Mouse (Mus musculus) embryonic facial prominence, embryonic 13.5 days (tissue): Measurements from ENCODE around the gene Pttg1. TPM values are rescaled to one million over a fixed set of nuclear protein-coding genes. Genes with fewer than 3 reads are reported as not detected.

Source experiments
- ATAC-seq: fragments of 200-750 bp; cut with Nextera tagmentation; 2 replicates; pipeline ENCODE4 v1.8.0; 2017; ENCODE audit warnings: low read depth; ENCODE audit not compliant: insufficient number of reproducible peaks, insufficient read depth, low FRiP score, low TSS enrichment
- H3K27ac ChIP-seq: fragments of 300-500 bp; sonication (generic); 2 replicates; pipeline ENCODE4 v1.5.1; 2015; ENCODE audit warnings: moderate library complexity, mild to moderate bottlenecking, inconsistent platforms
- H3K27me3 ChIP-seq: fragments of 300-500 bp; sonication (generic); 2 replicates; pipeline ENCODE4 v1.6.1; 2015; ENCODE audit warnings: mild to moderate bottlenecking, inconsistent platforms
- H3K36me3 ChIP-seq: fragments of 300-500 bp; sonication (generic); 2 replicates; pipeline ENCODE4 v1.6.1; 2015; ENCODE audit warnings: mild to moderate bottlenecking, inconsistent platforms
- H3K4me1 ChIP-seq: fragments of 300-500 bp; sonication (generic); 2 replicates; pipeline ENCODE4 v1.6.1; 2015; ENCODE audit warnings: inconsistent platforms
- H3K4me2 ChIP-seq: fragments of 300-500 bp; sonication (generic); 2 replicates; pipeline ENCODE4 v1.6.1; 2015; ENCODE audit warnings: moderate library complexity, mild to moderate bottlenecking, inconsistent platforms
- H3K4me3 ChIP-seq: fragments of 300-500 bp; sonication (generic); 2 replicates; pipeline ENCODE4 v1.5.1; 2015; ENCODE audit warnings: mild to moderate bottlenecking, inconsistent platforms
- H3K9ac ChIP-seq: fragments of 300-500 bp; sonication (generic); 2 replicates; pipeline ENCODE4 v1.6.1; 2015; ENCODE audit warnings: mild to moderate bottlenecking, inconsistent platforms
- H3K9me3 ChIP-seq: fragments of 300-500 bp; sonication (generic); 2 replicates; pipeline ENCODE4 v1.6.1; 2016; ENCODE audit warnings: inconsistent platforms
- WGBS: fragments of 180-500 bp; shearing (Covaris S2); methylation state at CpG from one replicate; pipeline ENCODE4 v1.1.7; 2015; ENCODE audit warnings: mixed read lengths; 5-methylcytosine and 5-hydroxymethylcytosine counted together
- polyA plus RNA-seq: library from polyadenylated mRNA; unstranded; fragments of >200 nt; fragmentation: Nextera tagmentation; extraction: Ambion mirVana; gene quantifications from 2 replicates; pipeline ENCODE4 v1.2.1, GENCODE M21; 2015

The Pttg1 gene
- polyA plus RNA-seq, 1 experiment from 2014 or later: 116 TPM

- no peaks in the 10 kb centered on the region for H3K36me3 ChIP-seq
- no peaks in the 10 kb centered on the region for H3K9me3 ChIP-seq
- H3K27me3 ChIP-seq: peaks cover 14% of the 10 kb centered on the region
- peaks cover 6% of the 10 kb centered on the region; the same call in 1 of the 2 replicates for H3K4me1 ChIP-seq
- 88% methylated on average over 14 of the region's 14 CpGs for WGBS
- no peak for ATAC-seq
- H3K27ac ChIP-seq: no peak overlapping the region
- no peak overlapping the region for H3K9ac ChIP-seq
- no peak overlapping the region for H3K4me3 ChIP-seq
- H3K4me2 ChIP-seq: no peak overlapping the region
Measured at GRCm38 (mm10) chr11:43387004-43387880, 38.8 kb downstream of the Pttg1 start.

DNA sequence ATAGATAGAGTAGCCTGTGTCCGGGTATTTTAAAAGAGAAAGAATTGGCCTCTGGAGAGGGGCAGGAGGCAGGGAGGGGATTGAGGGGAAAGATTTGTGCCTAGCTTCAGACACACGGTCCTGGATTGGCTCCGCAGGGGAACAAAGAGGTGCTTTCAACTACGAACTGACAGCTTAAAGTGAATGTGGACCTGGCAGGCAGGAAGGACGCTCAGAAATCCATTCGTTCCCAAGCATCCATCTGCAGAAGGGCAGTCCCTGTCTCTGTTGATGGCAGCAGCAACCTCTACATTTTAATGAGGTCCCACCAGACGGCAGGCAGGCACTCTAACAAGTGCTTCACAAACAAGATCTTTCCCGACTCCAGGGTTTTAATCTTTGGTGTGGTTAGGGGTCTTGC lies 40.3 kb downstream of the Pttg1 start:
- WGBS: 4% methylated on average over 8 of the region's 8 CpGs
- ATAC-seq: no peak
- Histone ChIP-seq H3K9me3 (no peaks in the 10 kb centered on the region), H3K9ac (peak overlapping the region; percentile 60), H3K4me3 (peak overlapping the region; percentile 38), H3K27me3 (peaks cover 14% of the 10 kb centered on the region), H3K27ac (no peak overlapping the region), H3K36me3 (no peaks in the 10 kb centered on the region), H3K4me2 (peak overlapping the region; percentile 67), H3K4me1 (peaks cover 6% of the 10 kb centered on the region; the same call in 1 of the 2 replicates)

DNA sequence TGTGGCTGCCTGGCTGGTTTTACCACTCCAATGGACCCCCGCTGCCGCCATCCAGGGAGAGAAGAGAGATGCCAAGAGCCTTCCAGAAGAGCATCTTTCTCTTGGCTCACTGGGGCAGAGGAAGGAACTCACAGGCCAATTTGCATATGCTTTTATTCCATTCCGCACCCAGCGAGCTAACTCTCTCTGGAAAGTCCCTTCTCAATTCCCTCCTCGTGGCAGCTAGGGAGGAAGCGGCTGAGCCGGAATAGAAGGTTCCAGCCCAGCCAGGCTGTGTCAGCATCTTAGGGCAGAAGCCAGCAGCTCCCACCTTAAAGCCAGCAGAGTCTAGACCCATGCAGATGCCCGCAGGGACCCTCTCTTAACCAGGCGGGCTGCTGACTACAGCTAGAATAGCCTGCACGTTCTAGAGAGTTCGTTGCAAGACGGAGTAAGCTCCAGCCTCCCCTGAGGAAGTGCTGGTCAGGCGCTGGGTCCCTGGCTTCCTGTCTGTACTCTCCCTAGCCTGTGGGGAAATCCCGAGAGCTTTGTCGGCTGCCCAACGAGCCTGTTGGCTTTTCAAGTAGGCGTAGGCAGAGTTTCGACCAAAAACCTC lies 40.9 kb downstream of the Pttg1 start:
- no peak overlapping the region for H3K27ac ChIP-seq
- WGBS: 2% methylated on average over 18 of the region's 18 CpGs

DNA sequence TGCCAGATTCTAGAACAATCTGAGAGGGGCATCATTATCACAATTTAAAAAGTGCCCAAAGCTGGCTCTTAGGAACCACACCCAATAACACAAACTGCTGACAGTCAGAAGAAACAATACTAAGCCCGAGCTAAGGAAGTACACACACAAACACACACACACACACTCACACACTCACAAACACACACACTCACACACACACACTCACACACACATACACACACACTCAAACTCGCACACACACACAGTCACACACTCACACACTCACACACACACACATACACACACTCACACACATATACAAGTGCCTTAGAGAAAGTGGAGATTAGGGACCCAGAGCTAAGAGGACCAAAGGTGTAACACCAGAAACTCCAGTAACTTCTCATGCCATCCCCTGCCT lies 42.5 kb downstream of the Pttg1 start:
- Histone ChIP-seq H3K9ac (no peak overlapping the region), H3K4me1 (peaks cover 6% of the 10 kb centered on the region; the same call in 1 of the 2 replicates), H3K4me2 (no peak overlapping the region), H3K27ac (no peak overlapping the region), H3K9me3 (no peaks in the 10 kb centered on the region), H3K4me3 (no peak overlapping the region), H3K27me3 (peaks cover 14% of the 10 kb centered on the region), H3K36me3 (no peaks in the 10 kb centered on the region)
- 79% methylated on average over 2 of the region's 2 CpGs for WGBS
- no peak for ATAC-seq

More for the DNA sequence above, 40.9 kb downstream of the Pttg1 start:
- ATAC-seq: peak; percentile 67; the same call in 1 of the 2 replicates
- Histone ChIP-seq H3K9me3 (no peaks in the 10 kb centered on the region), H3K4me2 (peak overlapping the region; percentile 67), H3K27me3 (peaks cover 14% of the 10 kb centered on the region), H3K36me3 (no peaks in the 10 kb centered on the region), H3K4me1 (peaks cover 6% of the 10 kb centered on the region; the same call in 1 of the 2 replicates), H3K4me3 (peak overlapping the region; percentile 38), H3K9ac (peak overlapping the region; percentile 60)

GRCm38 (mm10) chr11:43380901-43381300 lies 45.1 kb downstream of the Pttg1 start:
- peaks cover 6% of the 10 kb centered on the region for H3K27me3 ChIP-seq
- H3K27ac ChIP-seq: no peak overlapping the region
- H3K9me3 ChIP-seq: no peaks in the 10 kb centered on the region
- H3K4me2 ChIP-seq: no peak overlapping the region
- no peak for ATAC-seq
- H3K4me1 ChIP-seq: peaks cover 6% of the 10 kb centered on the region; the same call in 1 of the 2 replicates
- no peak overlapping the region for H3K4me3 ChIP-seq
- no peaks in the 10 kb centered on the region for H3K36me3 ChIP-seq
- H3K9ac ChIP-seq: no peak overlapping the region
- WGBS: 90% methylated on average over 7 of the region's 7 CpGs

DNA sequence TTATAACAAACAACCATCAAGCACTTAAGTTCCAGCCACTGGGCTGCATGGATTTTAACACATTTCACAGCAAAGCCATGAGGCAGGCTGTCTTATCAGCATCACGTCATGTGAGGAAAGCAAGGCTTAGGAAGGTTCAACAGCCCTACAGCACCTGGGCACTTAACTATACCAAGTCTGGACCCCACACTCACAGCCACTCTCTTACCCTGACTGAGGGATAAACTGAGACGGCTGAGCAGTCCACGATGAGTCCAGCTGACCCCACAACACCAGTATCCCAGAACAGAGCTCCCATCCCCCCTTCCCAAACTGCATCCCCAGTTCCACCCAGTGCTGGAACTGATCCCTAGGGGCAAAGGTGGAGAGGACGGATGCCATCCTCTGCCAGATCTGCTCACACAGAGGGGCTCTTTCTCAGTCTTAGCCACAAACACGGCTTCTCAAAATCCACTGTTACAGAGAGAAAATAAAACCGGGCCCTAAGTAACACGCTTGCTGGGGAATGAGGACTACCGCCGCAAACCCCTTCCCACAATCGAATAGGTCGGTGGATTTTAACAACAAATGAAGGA lies 46.1 kb downstream of the Pttg1 start:
- no peaks in the 10 kb centered on the region for H3K36me3 ChIP-seq
- H3K4me1 ChIP-seq: peaks cover 3% of the 10 kb centered on the region; the same call in 1 of the 2 replicates
- no peak overlapping the region for H3K4me2 ChIP-seq
- peaks cover 4% of the 10 kb centered on the region; the same call in 1 of the 2 replicates for H3K27me3 ChIP-seq
- H3K4me3 ChIP-seq: no peak overlapping the region
- WGBS: 70% methylated on average over 11 of the region's 11 CpGs
- no peak overlapping the region for H3K27ac ChIP-seq
- no peak for ATAC-seq
- no peak overlapping the region for H3K9ac ChIP-seq
- H3K9me3 ChIP-seq: no peaks in the 10 kb centered on the region

DNA sequence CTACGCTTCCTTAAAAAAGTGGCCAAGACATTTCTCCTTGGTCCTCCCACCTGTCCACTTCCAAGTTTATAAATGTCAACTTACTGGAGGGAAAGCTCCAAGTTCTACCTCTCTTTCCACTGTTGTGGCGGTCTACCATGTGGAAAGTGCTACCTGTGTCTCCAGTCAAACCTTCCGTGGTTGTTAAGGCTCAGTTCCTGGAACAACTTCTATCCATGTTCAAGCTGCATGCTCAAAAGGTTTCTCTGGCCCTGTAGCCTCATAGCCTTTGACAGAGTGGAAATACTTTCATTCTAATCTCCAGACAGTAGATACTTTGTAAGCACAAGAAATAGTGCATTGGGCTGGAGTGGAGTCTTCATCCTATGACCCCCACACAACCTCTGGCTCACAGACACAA lies 46.6 kb downstream of the Pttg1 start:
- no peak for ATAC-seq
- no peak overlapping the region for H3K4me2 ChIP-seq
- H3K27me3 ChIP-seq: no peaks in the 10 kb centered on the region
- no peak overlapping the region for H3K4me3 ChIP-seq
- no peaks in the 10 kb centered on the region for H3K4me1 ChIP-seq
- H3K27ac ChIP-seq: no peak overlapping the region
- no peak overlapping the region for H3K9ac ChIP-seq
- WGBS: 88% methylated on average over 3 of the region's 3 CpGs
- H3K9me3 ChIP-seq: no peaks in the 10 kb centered on the region
- H3K36me3 ChIP-seq: no peaks in the 10 kb centered on the region

DNA sequence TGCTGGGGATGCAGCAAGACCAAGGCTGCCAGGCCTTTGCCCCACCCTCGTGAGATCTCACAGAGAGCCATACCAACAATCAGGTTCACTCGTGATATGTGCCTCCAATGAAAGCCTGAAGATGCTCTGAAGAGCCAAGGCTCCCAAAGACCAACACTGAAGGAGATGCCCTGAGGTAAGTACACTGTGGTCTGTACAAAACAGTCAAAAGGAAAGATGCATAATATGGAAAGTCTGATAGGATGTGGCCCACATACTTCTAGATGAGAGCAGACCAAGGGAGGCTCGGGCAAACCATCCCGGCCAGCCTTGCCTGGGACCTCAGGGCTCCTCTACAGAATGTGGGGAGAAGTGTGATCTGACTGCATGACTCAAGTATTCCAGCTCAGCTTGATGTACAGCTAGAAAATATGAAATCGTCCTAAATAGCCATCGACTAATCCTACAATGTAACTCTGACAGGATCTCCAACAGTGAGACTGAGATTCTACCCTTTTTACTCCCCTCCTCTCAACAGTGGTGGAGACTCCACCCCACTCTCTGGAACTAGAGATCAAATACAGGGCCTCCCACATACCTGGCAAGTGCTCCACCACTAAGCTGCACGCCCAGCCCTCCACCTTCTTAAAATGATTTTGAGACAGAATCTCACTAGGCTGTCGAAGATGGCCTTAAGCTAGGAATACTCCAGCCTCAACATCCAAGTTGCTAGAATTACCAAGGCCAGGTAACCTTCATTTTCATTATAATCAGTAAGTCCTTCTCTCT lies 48.8 kb downstream of the Pttg1 start:
- H3K4me1 ChIP-seq: no peaks in the 10 kb centered on the region
- no peak overlapping the region for H3K4me3 ChIP-seq
- ATAC-seq: no peak
- H3K27me3 ChIP-seq: no peaks in the 10 kb centered on the region
- no peaks in the 10 kb centered on the region for H3K9me3 ChIP-seq
- WGBS: 88% methylated on average over 8 of the region's 8 CpGs
- H3K9ac ChIP-seq: no peak overlapping the region
- no peak overlapping the region for H3K4me2 ChIP-seq
- no peaks in the 10 kb centered on the region for H3K36me3 ChIP-seq
- H3K27ac ChIP-seq: no peak overlapping the region

GRCm38 (mm10) chr11:43376598-43376997 lies 49.5 kb downstream of the Pttg1 start:
- no peak for ATAC-seq
- Histone ChIP-seq H3K4me1 (no peaks in the 10 kb centered on the region), H3K9ac (no peak overlapping the region), H3K36me3 (no peaks in the 10 kb centered on the region), H3K4me3 (no peak overlapping the region), H3K9me3 (no peaks in the 10 kb centered on the region), H3K27ac (no peak overlapping the region), H3K4me2 (no peak overlapping the region), H3K27me3 (no peaks in the 10 kb centered on the region)
- WGBS: 85% methylated on average over 1 of the region's 1 CpGs

DNA sequence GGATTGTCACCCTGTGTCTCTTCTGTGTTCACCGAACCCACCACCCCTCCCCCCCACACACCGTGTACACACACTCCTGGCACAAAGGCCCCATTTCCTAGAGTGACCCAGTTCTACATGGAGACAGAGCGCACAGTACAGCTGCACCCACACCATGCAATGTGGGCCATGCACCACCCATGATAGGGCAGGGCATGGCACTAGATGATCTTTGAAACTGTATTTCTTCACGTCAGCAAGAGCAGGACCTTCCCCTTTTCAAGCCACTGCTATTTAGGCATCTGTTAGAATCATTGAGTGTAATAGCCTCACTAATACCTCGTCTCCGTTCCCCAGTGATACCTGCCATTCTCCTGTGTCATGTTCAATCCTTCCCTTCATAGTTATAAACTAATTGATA lies 51.1 kb downstream of the Pttg1 start:
- Histone ChIP-seq H3K9ac (no peak overlapping the region), H3K27ac (no peak overlapping the region), H3K4me3 (no peak overlapping the region), H3K9me3 (no peaks in the 10 kb centered on the region), H3K4me1 (no peaks in the 10 kb centered on the region), H3K27me3 (no peaks in the 10 kb centered on the region), H3K36me3 (no peaks in the 10 kb centered on the region), H3K4me2 (no peak overlapping the region)
- WGBS: 87% methylated on average over 6 of the region's 6 CpGs
- ATAC-seq: no peak

DNA sequence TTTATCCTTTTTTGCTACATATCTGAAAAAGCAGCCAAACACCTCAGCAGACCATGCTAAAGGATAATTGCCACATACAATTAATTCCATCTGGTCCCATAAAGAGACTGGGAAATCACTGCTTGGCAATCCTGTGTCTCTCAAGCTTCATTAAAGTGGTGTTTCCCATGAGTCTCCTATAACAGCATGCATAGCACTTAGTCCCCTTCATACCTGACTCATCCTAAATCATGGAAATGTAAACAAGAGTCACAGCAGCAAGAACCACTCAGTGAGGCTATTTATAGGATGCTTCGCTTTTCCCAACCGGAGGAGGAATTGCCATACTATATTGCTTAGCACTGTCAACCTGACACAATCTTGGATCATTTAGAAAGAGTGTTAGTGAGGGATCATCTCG lies 52.7 kb downstream of the Pttg1 start:
- H3K4me2 ChIP-seq: no peak overlapping the region
- H3K9ac ChIP-seq: no peak overlapping the region
- no peak for ATAC-seq
- no peaks in the 10 kb centered on the region for H3K9me3 ChIP-seq
- H3K4me3 ChIP-seq: no peak overlapping the region
- no peaks in the 10 kb centered on the region for H3K27me3 ChIP-seq
- no peak overlapping the region for H3K27ac ChIP-seq
- 91% methylated on average over 3 of the region's 3 CpGs for WGBS
- H3K36me3 ChIP-seq: no peaks in the 10 kb centered on the region
- no peaks in the 10 kb centered on the region for H3K4me1 ChIP-seq
